Mouse (Mus musculus): ENCODE measurements around the gene Dcdc2b.
A peak's percentile ranks its signal among the peaks of the same experiment; 100 is the strongest.

Gene Dcdc2b

GRCm38 (mm10) chr4:129578466-129578865 is 35.6 kb downstream of the Dcdc2b start, which contains the start of gene Fam167b:
TSS of gene Fam167b (minus strand) at chr4:129578549.
- DNase-seq (ENCODE audit: low spot score in 2 of 2): no peak

DNA sequence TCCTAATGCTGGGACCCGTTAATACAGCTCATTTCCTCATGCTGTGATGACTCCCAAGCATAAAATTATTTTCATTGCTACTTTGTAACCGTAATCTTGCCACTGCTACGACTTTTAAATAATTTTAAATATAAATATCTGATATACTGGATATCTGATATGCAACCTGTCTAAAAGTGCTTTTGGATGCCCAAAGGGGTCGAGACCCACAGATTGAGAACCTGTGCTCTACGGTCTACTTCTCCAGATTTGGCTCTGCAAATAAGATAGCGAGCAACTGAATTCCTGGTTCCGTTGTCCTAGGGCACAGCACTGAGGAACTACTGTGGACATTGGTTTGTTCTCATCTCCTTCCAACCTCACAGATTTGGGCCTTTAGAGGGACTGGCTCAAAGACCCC is 36.4 kb downstream of the Dcdc2b start:
- DNase-seq (ENCODE audit: low spot score in 2 of 2): no peak

DNA sequence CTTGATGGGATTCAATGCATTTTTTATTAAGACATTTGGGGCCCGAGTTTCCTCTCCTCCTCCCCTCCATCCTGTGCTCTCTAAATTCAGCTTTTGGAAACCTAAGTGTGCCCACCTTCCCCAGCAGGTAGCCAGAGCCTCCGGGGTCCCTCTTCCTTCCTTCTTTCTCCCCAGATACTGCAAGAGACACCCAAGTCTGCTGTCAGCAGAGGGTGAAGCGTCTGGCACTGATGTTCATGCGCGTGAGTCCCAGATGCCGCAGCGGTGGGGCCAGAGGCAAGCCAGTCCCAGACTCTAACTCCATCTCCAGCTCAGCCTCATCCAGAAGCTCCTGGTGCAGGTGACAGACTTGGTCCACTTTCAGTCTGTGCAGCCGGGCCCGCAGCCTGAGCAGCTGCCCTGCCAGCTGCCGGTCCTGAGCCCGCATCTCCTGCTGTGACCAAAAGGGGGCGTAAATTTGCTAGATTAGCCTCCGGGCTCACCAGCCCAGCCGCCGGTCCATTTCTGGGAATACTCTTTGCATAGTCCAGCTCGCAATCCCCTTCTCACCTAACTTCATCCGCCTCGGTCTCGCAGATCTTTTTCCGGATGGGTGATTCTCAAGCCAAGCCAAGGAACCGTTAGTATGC is 37.1 kb downstream of the Dcdc2b start:
- DNase-seq (ENCODE audit: low spot score in 2 of 2): peak; percentile 76 to 82

- DNase-seq (ENCODE audit: low spot score in 2 of 2): peak; percentile 89 to 93
Measured at GRCm38 (mm10) chr4:129575171-129575844, 38.7 kb downstream of the Dcdc2b start.

- DNase-seq (ENCODE audit: low spot score in 2 of 2): peak; percentile 84 to 87
Measured at GRCm38 (mm10) chr4:129573430-129573829, 40.6 kb downstream of the Dcdc2b start, which contains the start of gene Lck. TSS of gene Lck (minus strand) at chr4:129573641.

GRCm38 (mm10) chr4:129573093-129573370 is 41.0 kb downstream of the Dcdc2b start:
- DNase-seq (ENCODE audit: low spot score in 2 of 2): no peak

DNA sequence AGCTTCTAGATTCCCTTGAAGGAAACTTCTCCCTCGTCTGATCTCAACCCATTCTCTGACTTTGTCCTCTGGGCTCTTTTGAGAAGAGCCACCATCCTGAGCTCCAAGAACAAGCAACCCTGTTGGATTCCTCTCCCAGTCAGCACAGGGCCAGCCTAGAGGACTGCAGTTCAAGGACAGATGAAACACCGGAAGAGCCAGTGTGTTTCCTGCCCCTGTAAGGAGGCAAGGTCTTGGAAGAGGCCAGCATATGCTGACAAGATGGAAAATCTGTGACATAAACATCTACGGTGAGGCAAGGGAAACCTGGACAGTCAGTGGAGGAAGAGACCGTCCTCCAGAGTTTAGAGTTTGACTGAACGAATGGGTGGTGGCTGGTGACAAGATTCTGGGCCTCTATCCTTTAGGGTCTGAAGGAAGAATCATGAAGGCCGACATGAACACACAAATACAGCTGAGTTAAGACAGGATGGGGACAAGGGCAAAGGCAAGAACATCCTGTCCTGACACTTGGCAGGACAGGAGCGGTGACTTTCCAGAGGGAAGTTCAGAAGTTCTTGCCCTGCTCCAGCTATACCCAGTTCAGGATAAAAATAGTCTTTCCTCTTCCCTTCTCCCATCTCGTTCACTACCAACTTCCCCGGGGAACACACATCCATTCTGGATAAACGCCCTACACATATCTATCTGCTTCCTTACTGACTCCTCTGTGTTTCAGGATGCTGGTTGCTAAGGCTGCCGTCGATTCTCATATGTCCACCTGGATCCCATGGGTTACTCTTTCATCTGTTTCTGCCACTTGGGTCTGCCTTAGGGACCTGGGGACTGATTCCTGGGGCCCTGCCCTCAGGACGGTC is 41.6 kb downstream of the Dcdc2b start:
- no peak for DNase-seq (ENCODE audit: low spot score in 2 of 2)

- no peak for DNase-seq (ENCODE audit: low spot score in 2 of 2)
Measured at GRCm38 (mm10) chr4:129571551-129572084, 42.4 kb downstream of the Dcdc2b start.

DNA sequence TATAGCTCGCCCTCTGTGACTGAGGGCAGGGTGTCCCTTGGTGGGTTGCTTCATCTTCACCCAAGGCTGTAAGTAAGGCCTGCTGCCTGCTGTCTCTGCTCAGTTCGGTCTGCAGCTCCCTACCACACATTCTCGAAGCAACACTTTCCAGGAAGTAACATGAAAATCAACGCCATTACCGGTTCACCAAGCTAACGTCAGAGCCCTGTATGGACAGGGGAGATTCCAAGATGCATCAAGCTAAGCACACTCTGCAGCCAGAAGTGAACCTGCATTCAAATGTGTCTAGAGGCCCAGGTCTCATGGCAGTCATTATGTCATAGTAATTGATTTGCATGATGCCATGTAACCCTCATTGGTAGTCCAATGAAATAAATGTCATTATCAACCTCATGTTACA is 44.0 kb downstream of the Dcdc2b start:
- DNase-seq (ENCODE audit: low spot score in 2 of 2): no peak

GRCm38 (mm10) chr4:129568366-129568765 is 45.7 kb downstream of the Dcdc2b start:
- no peak for DNase-seq (ENCODE audit: low spot score in 2 of 2)

DNA sequence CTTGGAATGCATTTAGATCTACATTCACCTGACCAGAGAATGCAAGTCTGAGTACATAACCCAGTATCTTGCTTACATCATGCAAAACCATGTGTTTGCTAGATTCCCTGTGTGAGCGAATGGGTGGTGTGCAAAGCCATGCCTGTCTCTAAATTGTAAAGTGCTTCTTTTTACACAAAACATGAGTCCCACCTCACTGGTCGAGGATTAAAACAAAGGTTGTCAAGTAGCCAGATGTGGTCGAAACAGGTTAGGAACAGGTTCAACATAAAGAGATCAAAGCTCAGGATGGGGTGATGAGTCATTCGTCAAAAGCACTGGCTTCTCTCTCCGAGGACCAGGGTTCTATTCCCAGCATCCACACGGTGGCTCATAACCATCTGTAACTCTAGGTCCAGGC is 48.9 kb downstream of the Dcdc2b start:
- DNase-seq (ENCODE audit: low spot score in 2 of 2): no peak

GRCm38 (mm10) chr4:129563718-129564117 is 50.3 kb downstream of the Dcdc2b start:
- no peak for DNase-seq (ENCODE audit: low spot score in 2 of 2)

DNA sequence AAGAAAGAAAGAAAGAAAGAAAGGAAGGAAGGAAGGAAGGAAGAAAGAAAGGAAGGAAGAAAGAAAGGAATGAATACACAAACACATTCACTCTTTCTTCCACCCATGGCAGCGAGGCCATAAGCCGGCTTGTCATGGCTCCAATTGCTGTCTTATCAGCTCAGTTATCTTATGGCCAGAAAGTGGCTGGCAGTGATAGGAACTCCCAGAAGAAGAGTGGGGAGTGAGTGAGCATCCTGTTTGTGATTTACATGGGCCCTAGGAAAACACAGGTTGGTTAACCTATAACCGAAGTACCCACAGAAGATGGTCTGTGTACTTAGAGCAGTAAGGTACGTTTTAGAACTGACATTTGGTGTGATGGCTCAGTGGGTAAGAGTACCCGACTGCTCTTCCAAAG is 52.9 kb downstream of the Dcdc2b start:
- DNase-seq (ENCODE audit: low spot score in 2 of 2): no peak

Measured in thymus, postnatal 10 days (tissue).